Mouse (Mus musculus): ENCODE measurements at regions not wholly inside any gene's neighbourhood (a gene's known extent, or its start where the extent isn't known, plus 50 kb on each side); places are given as distances from the start of the nearest gene placed in this dataset.
A peak's percentile ranks its signal among the peaks of the same experiment; 100 is the strongest.

DNA sequence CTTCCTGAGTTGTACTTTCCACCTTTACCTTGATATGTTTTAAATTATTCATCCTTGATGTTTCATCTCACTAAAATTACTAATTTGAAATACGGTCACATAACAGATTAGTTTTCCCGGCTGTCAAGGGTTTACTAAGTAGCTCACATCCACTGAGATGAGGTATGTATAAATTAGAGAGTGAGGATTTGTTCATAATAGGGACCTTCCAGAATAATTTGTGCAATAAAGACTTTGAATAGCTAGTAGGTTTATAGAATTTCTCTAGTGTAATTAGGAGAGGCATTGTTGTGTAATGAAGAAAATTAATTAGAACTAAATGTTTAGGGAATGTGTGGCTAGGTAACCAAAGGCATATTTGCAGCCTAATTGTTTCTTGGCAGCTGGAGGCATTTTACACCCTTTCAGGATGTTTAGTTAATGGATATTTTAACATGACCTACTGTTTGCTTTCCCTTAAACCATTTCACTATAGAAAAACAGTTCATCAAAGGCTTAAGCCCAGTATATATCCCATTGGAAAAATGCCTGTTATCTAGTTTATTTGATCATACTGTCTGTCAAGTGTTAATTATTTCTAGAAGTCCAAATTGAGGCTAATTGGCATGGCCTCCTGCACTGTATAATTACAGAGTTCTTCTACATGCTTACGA is 70.8 kb downstream of the Mat2b start:
- in situ Hi-C loops (cut with MboI; ENCODE audit: low pct_unique_long_range_greater_than_20kb), result no loop called here
- DNase-seq (ENCODE audit: low read depth, low spot score) (no peak), ATAC-seq (no peak)
- CTCF ChIA-PET, result interaction anchor here (1.1 kb wide), 1 partner anchor 8 kb away, joined by 3 read pairs; no protein-coding TSS in a partner anchor
- TF ChIP-seq CTCF (IDR thresholded peaks at IDR 0.05), result no peak
- POLR2A ChIA-PET, result interaction anchor here (0.6 to 1.3 kb wide), 2 partner anchors 9 to 49 kb away, joined by 3 read pairs; no protein-coding TSS in a partner anchor
- peaks cover 39% of the 10 kb centered on the region for H3K27me3 ChIP-seq

GRCm38 (mm10) chr11:40620036-40620435 is 75.0 kb downstream of the Mat2b start:
- ATAC-seq (no peak), DNase-seq (ENCODE audit: low read depth, low spot score) (no peak)
- POLR2A ChIA-PET, result no interaction called here
- no peak for TF ChIP-seq CTCF (IDR thresholded peaks at IDR 0.05)
- in situ Hi-C loops (cut with MboI; ENCODE audit: low pct_unique_long_range_greater_than_20kb), result no loop called here
- CTCF ChIA-PET, result no interaction called here
- H3K27me3 ChIP-seq, result peaks cover 58% of the 10 kb centered on the region

DNA sequence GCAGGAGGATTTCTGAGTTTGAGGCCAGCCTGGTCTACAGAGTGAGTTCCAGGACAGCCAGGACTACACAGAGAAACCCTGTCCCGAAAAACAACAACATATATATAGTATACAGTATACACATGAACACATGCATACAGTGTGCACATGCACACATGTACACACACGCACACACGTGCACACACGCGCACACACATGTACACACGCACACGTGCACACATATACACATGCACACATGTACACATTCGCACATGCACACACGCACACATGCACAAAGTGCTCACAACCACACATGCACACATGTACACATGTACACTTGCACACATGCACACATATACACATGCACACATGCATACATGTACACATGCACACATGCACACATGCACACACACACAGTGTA is 92.0 kb downstream of the Mat2b start:
- peaks cover 5% of the 10 kb centered on the region for H3K27me3 ChIP-seq
- in situ Hi-C loops (cut with MboI; ENCODE audit: low pct_unique_long_range_greater_than_20kb), result no loop called here
- ChIA-PET CTCF (no interaction called here), POLR2A (no interaction called here)
- TF ChIP-seq CTCF (IDR thresholded peaks at IDR 0.05), result no peak
- no peak for ATAC-seq
- no peak for DNase-seq (ENCODE audit: low read depth, low spot score)

DNA sequence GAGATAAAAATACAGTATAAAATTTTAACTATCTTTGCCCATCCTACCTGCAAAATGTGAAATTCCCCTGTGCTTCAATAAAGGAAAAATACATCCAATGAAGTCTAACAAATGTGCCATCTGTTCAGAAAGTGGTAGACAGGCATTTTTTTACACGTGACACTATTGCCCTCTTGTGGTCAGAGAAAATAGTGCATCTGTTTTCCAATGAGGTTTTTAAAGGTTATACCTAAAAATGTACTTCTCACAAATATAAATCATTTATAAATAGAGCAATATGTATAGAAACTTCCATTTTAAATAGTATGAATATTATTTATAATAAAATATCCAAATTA is 93.5 kb downstream of the Mat2b start:
- H3K27me3 ChIP-seq, result no peaks in the 10 kb centered on the region
- in situ Hi-C loops (cut with MboI; ENCODE audit: low pct_unique_long_range_greater_than_20kb), result no loop called here
- peak; percentile 55 for TF ChIP-seq CTCF (IDR thresholded peaks at IDR 0.05)
- POLR2A ChIA-PET, result no interaction called here
- no peak for ATAC-seq
- CTCF ChIA-PET, result interaction anchor here (0.8 to 2.3 kb wide), 3 partner anchors 8 to 27 kb away, joined by 3 to 8 read pairs (median 4); no protein-coding TSS in a partner anchor
- no peak for DNase-seq (ENCODE audit: low read depth, low spot score)

- TF ChIP-seq CTCF (IDR thresholded peaks at IDR 0.05), result no peak
- H3K27me3 ChIP-seq, result no peaks in the 10 kb centered on the region
- in situ Hi-C loops (cut with MboI; ENCODE audit: low pct_unique_long_range_greater_than_20kb), result no loop called here
- DNase-seq (ENCODE audit: low read depth, low spot score), result no peak
- POLR2A ChIA-PET, result no interaction called here
- no peak for ATAC-seq
- CTCF ChIA-PET, result interaction anchor here (0.8 to 2.3 kb wide), 2 partner anchors 10 to 27 kb away, joined by 3 to 8 read pairs; no protein-coding TSS in a partner anchor
Measured at GRCm38 (mm10) chr11:40600773-40601571, 94.0 kb downstream of the Mat2b start.

- ChIA-PET POLR2A (no interaction called here), CTCF (interaction anchor here (2.3 kb wide), 1 partner anchor 9 kb away, joined by 8 read pairs; no protein-coding TSS in a partner anchor)
- no peak for TF ChIP-seq CTCF (IDR thresholded peaks at IDR 0.05)
- H3K27me3 ChIP-seq, result no peaks in the 10 kb centered on the region
- in situ Hi-C loops (cut with MboI; ENCODE audit: low pct_unique_long_range_greater_than_20kb), result loop anchor here (10.0 kb wide), 1 partner anchor 1015 kb away; no protein-coding TSS in a partner anchor
- ATAC-seq, result no peak
- DNase-seq (ENCODE audit: low read depth, low spot score), result no peak
Measured at GRCm38 (mm10) chr11:40599956-40600772, 94.8 kb downstream of the Mat2b start.

GRCm38 (mm10) chr11:40596347-40596746 is 98.7 kb downstream of the Mat2b start:
- ATAC-seq (no peak), DNase-seq (ENCODE audit: low read depth, low spot score) (no peak)
- ChIA-PET CTCF (interaction anchor here (1.4 kb wide), 1 partner anchor 1007 kb away, joined by 3 read pairs; no protein-coding TSS in a partner anchor), POLR2A (no interaction called here)
- no peak for TF ChIP-seq CTCF (IDR thresholded peaks at IDR 0.05)
- H3K27me3 ChIP-seq, result no peaks in the 10 kb centered on the region
- in situ Hi-C loops (cut with MboI; ENCODE audit: low pct_unique_long_range_greater_than_20kb), result loop anchor here (10.0 kb wide), 1 partner anchor 1012 kb away; no protein-coding TSS in a partner anchor

- no peaks in the 10 kb centered on the region for H3K27me3 ChIP-seq
- CTCF ChIA-PET, result interaction anchor here (2.6 kb wide), 1 partner anchor 9 kb away, joined by 8 read pairs; no protein-coding TSS in a partner anchor
- DNase-seq (ENCODE audit: low read depth, low spot score) (no peak), ATAC-seq (peak; percentile 21)
- POLR2A ChIA-PET, result interaction anchor here (0.6 kb wide), 2 partner anchors 9 to 788 kb away, joined by 3 to 8 read pairs; no protein-coding TSS in a partner anchor
- no peak for TF ChIP-seq CTCF (IDR thresholded peaks at IDR 0.05)
- in situ Hi-C loops (cut with MboI; ENCODE audit: low pct_unique_long_range_greater_than_20kb), result loop anchor here (10.0 kb wide), 1 partner anchor 1007 kb away; no protein-coding TSS in a partner anchor
Measured at GRCm38 (mm10) chr11:40592056-40592455, 102.9 kb downstream of the Mat2b start.

GRCm38 (mm10) chr11:40573758-40574139 is 121.3 kb downstream of the Mat2b start:
- no peak for TF ChIP-seq CTCF (IDR thresholded peaks at IDR 0.05)
- no peak for ATAC-seq
- CTCF ChIA-PET, result interaction anchor here (1.1 kb wide), 1 partner anchor 27 kb away, joined by 3 read pairs; no protein-coding TSS in a partner anchor
- H3K27me3 ChIP-seq, result no peaks in the 10 kb centered on the region
- DNase-seq (ENCODE audit: low read depth, low spot score), result no peak
- in situ Hi-C loops (cut with MboI; ENCODE audit: low pct_unique_long_range_greater_than_20kb), result no loop called here
- POLR2A ChIA-PET, result no interaction called here

Measured in Patski (cell line).